Mouse (Mus musculus) embryonic facial prominence, embryonic 15.5 days (tissue): ENCODE data around the gene Ppp1r21. TPM values are rescaled to one million over a fixed set of nuclear protein-coding genes. Genes with fewer than 3 reads are reported as not detected.

ENCODE experiments used
- ATAC-seq: fragments of 200-750 bp; cut with Nextera tagmentation; 2 replicates; pipeline ENCODE4 v1.8.0; 2017; ENCODE audit warnings: low read depth, moderate TSS enrichment; ENCODE audit not compliant: insufficient number of reproducible peaks, low FRiP score, low TSS enrichment
- H3K27ac ChIP-seq: fragments of 300-500 bp; sonication (generic); replicated peaks from 2 replicates; pipeline ENCODE4 v1.5.1; 2015; ENCODE audit warnings: mild to moderate bottlenecking, inconsistent platforms
- H3K27me3 ChIP-seq: fragments of 300-500 bp; sonication (generic); 2 replicates; pipeline ENCODE4 v1.6.1; 2015; ENCODE audit warnings: inconsistent platforms
- H3K36me3 ChIP-seq: fragments of 300-500 bp; sonication (generic); 2 replicates; pipeline ENCODE4 v1.6.1; 2015; ENCODE audit warnings: mild to moderate bottlenecking, inconsistent platforms
- H3K4me1 ChIP-seq: fragments of 300-500 bp; sonication (generic); 2 replicates; pipeline ENCODE4 v1.6.1; 2015; ENCODE audit warnings: inconsistent platforms
- H3K4me2 ChIP-seq: fragments of 300-500 bp; sonication (generic); replicated peaks from 2 replicates; pipeline ENCODE4 v1.6.1; 2015; ENCODE audit warnings: mild to moderate bottlenecking, inconsistent platforms
- H3K4me3 ChIP-seq: fragments of 300-500 bp; sonication (generic); replicated peaks from 2 replicates; pipeline ENCODE4 v1.5.1; 2015; ENCODE audit warnings: mild to moderate bottlenecking, inconsistent platforms
- H3K9ac ChIP-seq: fragments of 300-500 bp; sonication (generic); 2 replicates; pipeline ENCODE4 v1.6.1; 2015; ENCODE audit warnings: inconsistent platforms
- H3K9me3 ChIP-seq: fragments of 300-500 bp; sonication (generic); replicated peaks from 2 replicates; pipeline ENCODE4 v1.6.1; 2016; ENCODE audit warnings: inconsistent platforms
- WGBS: fragments of 180-500 bp; shearing (Covaris S2); methylation state at CpG from one replicate; pipeline ENCODE4 v1.1.7; 2015; 5-methylcytosine and 5-hydroxymethylcytosine counted together
- polyA plus RNA-seq: library from polyadenylated mRNA; unstranded; fragments of >200 nt; fragmentation: Nextera tagmentation; extraction: Ambion mirVana; gene quantifications from 2 replicates; pipeline ENCODE4 v1.2.1, GENCODE M21; 2015

Ppp1r21 gene
- polyA plus RNA-seq, 1 experiment from 2014 or later, result 19.2 TPM

DNA sequence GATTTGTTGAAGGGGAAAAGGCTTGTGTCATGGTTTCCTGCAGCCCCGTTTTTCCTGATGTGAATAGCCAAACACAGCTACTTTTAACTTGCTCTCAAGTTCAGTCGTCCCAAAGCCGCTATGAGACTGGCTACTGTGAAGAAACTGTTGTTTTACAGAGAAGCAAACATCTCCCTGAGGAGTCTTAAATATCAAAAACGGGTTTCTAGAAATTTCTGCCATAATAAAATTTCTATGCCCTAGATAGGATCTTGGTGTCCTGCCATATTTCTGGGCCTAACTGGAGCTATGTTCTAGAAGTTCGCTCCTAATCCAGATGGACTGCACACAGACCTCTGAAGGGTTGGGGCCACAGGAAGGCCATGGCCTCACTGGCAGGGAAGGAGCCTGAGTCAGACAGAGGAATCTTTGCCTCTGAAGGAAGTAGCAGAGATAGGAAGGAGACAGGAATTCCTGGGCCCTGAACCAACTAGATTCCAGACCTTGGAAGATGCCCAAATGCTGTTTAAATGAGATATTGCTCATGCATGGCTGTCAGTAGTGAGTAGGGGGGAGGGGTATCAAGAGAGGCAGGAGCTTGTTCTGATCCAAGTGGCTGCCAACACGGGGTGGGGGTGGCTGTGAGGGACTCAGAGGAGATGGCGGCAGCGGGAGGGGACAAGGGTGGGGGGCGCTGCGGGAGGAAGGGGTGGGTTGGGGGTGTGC is 98.9 kb downstream of the Ppp1r21 start:
- 28% methylated on average over 10 of the region's 10 CpGs for WGBS
- H3K4me1 ChIP-seq, result peaks cover 71% of the 10 kb centered on the region

GRCm38 (mm10) chr17:88629381-88629759 is 99.5 kb downstream of the Ppp1r21 start:
- Histone ChIP-seq H3K36me3 (no peaks in the 10 kb centered on the region), H3K4me2 (peak overlapping the region; percentile 32), H3K4me3 (no peak overlapping the region), H3K27ac (peak overlapping the region; percentile 96), H3K27me3 (no peaks in the 10 kb centered on the region), H3K9me3 (no peaks in the 10 kb centered on the region), H3K4me1 (peaks cover 71% of the 10 kb centered on the region), H3K9ac (no peak overlapping the region)
- ATAC-seq, result peak; percentile 44
- 7% methylated on average over 4 of the region's 4 CpGs for WGBS

More for the DNA sequence above, 98.9 kb downstream of the Ppp1r21 start:
- Histone ChIP-seq H3K4me3 (no peak overlapping the region), H3K36me3 (no peaks in the 10 kb centered on the region), H3K27ac (peak overlapping the region; percentile 96), H3K9me3 (no peaks in the 10 kb centered on the region), H3K9ac (no peak overlapping the region), H3K4me2 (peak overlapping the region; percentile 32), H3K27me3 (no peaks in the 10 kb centered on the region)
- peak; percentile 22 for ATAC-seq

DNA sequence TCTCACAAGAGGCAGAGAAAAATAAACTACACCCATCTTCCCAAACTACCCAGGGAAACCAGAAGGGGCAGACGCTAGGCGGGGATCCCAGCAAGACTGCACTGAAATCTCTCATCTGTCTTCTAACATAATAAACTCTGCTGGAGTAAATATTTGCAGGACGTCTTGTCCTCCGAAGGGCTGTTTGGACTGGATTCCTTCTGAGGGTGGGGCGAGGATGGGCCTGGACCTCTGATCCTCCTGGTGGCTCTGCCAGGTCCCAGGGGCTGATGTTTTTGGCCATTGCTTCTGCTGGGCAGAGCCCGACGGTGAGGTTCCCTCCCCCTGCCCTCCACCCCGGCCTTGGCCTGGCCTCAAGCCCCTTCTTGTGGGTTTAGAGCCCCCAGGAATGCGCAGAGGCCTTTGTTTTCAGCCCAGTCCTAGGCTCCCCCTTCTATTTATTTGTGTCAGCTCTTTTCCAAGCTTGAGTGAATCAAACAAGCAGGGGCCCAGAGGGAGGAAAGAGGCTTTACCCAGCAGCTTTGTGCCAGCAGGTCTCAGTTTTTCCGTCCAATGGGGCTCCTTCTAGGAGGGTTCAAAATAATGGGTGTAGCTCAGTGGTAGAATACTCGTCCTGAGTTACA is 100.1 kb downstream of the Ppp1r21 start:
- Histone ChIP-seq H3K4me1 (peaks cover 71% of the 10 kb centered on the region), H3K9ac (no peak overlapping the region), H3K4me2 (peak overlapping the region; percentile 32), H3K27me3 (no peaks in the 10 kb centered on the region), H3K9me3 (no peaks in the 10 kb centered on the region), H3K36me3 (no peaks in the 10 kb centered on the region), H3K27ac (peak overlapping the region; percentile 96), H3K4me3 (0 out of 2 replicates have a peak overlapping the region, but pooled peaks have one; percentile 5)
- peak; percentile 63 for ATAC-seq
- WGBS, result 18% methylated on average over 11 of the region's 11 CpGs

- peak overlapping the region; percentile 96 for H3K27ac ChIP-seq
- H3K9ac ChIP-seq, result no peak overlapping the region
- H3K4me3 ChIP-seq, result no peak overlapping the region
- peaks cover 66% of the 10 kb centered on the region for H3K4me1 ChIP-seq
- ATAC-seq, result no peak
- 34% methylated on average over 3 of the region's 3 CpGs for WGBS
- 0 out of 2 replicates have a peak, but pooled peaks cover 5% of the 10 kb centered on the region for H3K36me3 ChIP-seq
- H3K4me2 ChIP-seq, result no peak overlapping the region
- no peaks in the 10 kb centered on the region for H3K27me3 ChIP-seq
- H3K9me3 ChIP-seq, result no peaks in the 10 kb centered on the region
Observed at GRCm38 (mm10) chr17:88630554-88630948, 100.6 kb downstream of the Ppp1r21 start.

DNA sequence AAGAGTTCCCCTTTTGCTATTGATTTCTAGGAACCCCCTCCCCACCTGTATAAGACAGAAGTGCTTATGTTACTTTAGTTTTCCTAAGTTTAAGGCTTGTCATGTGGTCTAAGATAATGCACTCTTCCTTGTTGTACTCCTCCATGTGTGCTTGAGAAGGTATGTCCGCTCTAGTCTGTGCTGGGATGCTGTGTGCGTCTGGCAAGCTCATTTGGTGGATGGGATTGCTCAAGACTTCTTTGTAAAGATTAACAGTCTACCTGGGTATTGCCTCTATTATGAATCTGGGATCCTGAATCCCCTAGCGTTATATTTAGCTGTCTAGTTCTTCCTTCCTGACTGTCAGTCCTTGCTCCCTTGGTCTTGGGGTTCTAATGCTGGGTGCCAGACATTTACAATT is 102.7 kb downstream of the Ppp1r21 start:
- ATAC-seq, result no peak
- H3K4me1 ChIP-seq, result peaks cover 56% of the 10 kb centered on the region

DNA sequence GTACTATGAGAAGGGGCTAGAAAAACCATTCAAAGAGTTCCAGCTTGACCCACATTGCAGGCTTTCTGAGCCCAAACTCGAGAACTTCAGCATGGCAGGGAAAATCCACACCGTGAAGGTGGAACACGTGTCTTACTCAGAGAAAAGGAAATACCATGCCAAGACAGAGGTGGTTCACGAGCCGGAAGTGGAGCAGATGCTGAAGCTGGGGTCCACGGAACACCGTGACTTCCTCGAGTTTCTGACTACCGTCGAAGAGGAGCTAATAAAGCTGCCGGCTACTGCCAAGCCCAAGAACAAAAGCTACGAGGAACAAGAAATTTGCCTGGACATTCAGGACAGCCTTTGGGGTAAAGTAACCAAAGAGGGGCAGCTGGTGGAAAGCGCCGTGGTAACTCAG is 106.2 kb downstream of the Ppp1r21 start:
- no peaks in the 10 kb centered on the region for H3K27me3 ChIP-seq
- H3K36me3 ChIP-seq, result peaks cover 16% of the 10 kb centered on the region; the same call in 1 of the 2 replicates
- H3K27ac ChIP-seq, result no peak overlapping the region; the same call in 1 of the 2 replicates
- no peak overlapping the region for H3K4me2 ChIP-seq
- ATAC-seq, result no peak
- 57% methylated on average over 14 of the region's 14 CpGs for WGBS
- H3K4me3 ChIP-seq, result no peak overlapping the region
- no peaks in the 10 kb centered on the region for H3K9me3 ChIP-seq
- no peak overlapping the region for H3K9ac ChIP-seq
- H3K4me1 ChIP-seq, result peaks cover 26% of the 10 kb centered on the region

More for the DNA sequence above, 102.7 kb downstream of the Ppp1r21 start:
- H3K9me3 ChIP-seq, result no peaks in the 10 kb centered on the region
- WGBS, result 84% methylated on average over 3 of the region's 3 CpGs
- no peaks in the 10 kb centered on the region for H3K27me3 ChIP-seq
- peaks cover 16% of the 10 kb centered on the region; the same call in 1 of the 2 replicates for H3K36me3 ChIP-seq
- H3K9ac ChIP-seq, result no peak overlapping the region
- no peak overlapping the region for H3K4me2 ChIP-seq
- H3K4me3 ChIP-seq, result no peak overlapping the region
- no peak overlapping the region for H3K27ac ChIP-seq

GRCm38 (mm10) chr17:88636587-88636986 is 106.7 kb downstream of the Ppp1r21 start:
- ATAC-seq, result peak; percentile 47; the same call in 1 of the 2 replicates
- Histone ChIP-seq H3K27me3 (no peaks in the 10 kb centered on the region), H3K9me3 (no peaks in the 10 kb centered on the region), H3K9ac (no peak overlapping the region), H3K4me1 (peaks cover 21% of the 10 kb centered on the region), H3K4me2 (no peak overlapping the region), H3K27ac (no peak overlapping the region; the same call in 1 of the 2 replicates), H3K36me3 (peaks cover 16% of the 10 kb centered on the region; the same call in 1 of the 2 replicates), H3K4me3 (no peak overlapping the region)
- WGBS, result 42% methylated on average over 12 of the region's 12 CpGs

Other genes with a start within 250 kb of the Ppp1r21 start
- 14.9 and 15.5 TPM in 2 replicates for gene Foxn2, start 89.4 kb upstream of the Ppp1r21 start, polyA plus RNA-seq
- gene Ston1, start 67.6 kb downstream of the Ppp1r21 start, polyA plus RNA-seq, result 5.9 and 7.7 TPM in 2 replicates
- gene Gtf2a1l, start 138.5 kb downstream of the Ppp1r21 start, polyA plus RNA-seq, result 0.47 and 0.53 TPM in 2 replicates